Mouse (Mus musculus) layer of hippocampus, adult 2 months (tissue): ENCODE results near the gene Sytl4. TPM values are rescaled to one million over a fixed set of nuclear protein-coding genes. Genes with fewer than 3 reads are reported as not detected.
A peak's percentile ranks its signal among the peaks of the same experiment; 100 is the strongest.

Experiments used
- DNase-seq, 2 experiments: peaks; one replicate each; pipeline ENCODE4 v3.0.0; 2022; ENCODE audit warnings: low spot score in 2 of 2
- H3K27ac ChIP-seq: fragments of 200-600 bp; 2 replicates; pipeline ENCODE4 v1.8.1; 2022
- H3K4me3 ChIP-seq: fragments of 200-600 bp; 2 replicates; pipeline ENCODE4 v1.8.1; 2022; ENCODE audit warnings: mild to moderate bottlenecking
- CTCF ChIP-seq: fragments of 200-600 bp; conservative IDR thresholded peaks from 2 replicates; pipeline ENCODE4 v1.8.1; 2022; ENCODE audit warnings: antibody characterized with exemption, mild to moderate bottlenecking, moderate library complexity
- total RNA-seq, 2 experiments: library from RNA; stranded (reverse); gene quantifications; 2 replicates each; pipeline ENCODE4 v1.2.3; 2021

Sytl4 gene
- total RNA-seq, 2 experiments from 2014 or later, result 1.5 TPM

GRCm38 (mm10) chrX:133914219-133914618 is 67.4 kb downstream of the Sytl4 start:
- H3K4me3 ChIP-seq, result no peak overlapping the region
- no peak for TF ChIP-seq CTCF
- no peak overlapping the region for H3K27ac ChIP-seq
- DNase-seq, result no peak

- Histone ChIP-seq H3K4me3 (no peak overlapping the region), H3K27ac (no peak overlapping the region)
- no peak for DNase-seq
- no peak for TF ChIP-seq CTCF
These were observed 68.6 kb downstream of the Sytl4 start for GRCm38 (mm10) chrX:133913006-133913405.

GRCm38 (mm10) chrX:133911397-133912103 is 70.1 kb downstream of the Sytl4 start:
- no peak for TF ChIP-seq CTCF
- H3K27ac ChIP-seq, result no peak overlapping the region
- no peak overlapping the region for H3K4me3 ChIP-seq
- DNase-seq, result no peak

- DNase-seq, result no peak
- no peak within 1 kb of the TSS for H3K4me3 ChIP-seq
- no peak within 1 kb of the TSS for H3K27ac ChIP-seq
- no peak for TF ChIP-seq CTCF
These were observed 73.4 kb downstream of the Sytl4 start, which contains the start of gene Srpx2 for GRCm38 (mm10) chrX:133908261-133908660. Srpx2 (plus strand) TSS chrX:133908426.

GRCm38 (mm10) chrX:133898014-133898542 is 83.5 kb downstream of the Sytl4 start, which contains the start of gene Tspan6:
Tspan6 (minus strand) TSS chrX:133898429.
- Histone ChIP-seq H3K4me3 (peak within 1 kb of the TSS; percentile 66), H3K27ac (peak within 1 kb of the TSS; percentile 46; the same call in 1 of the 2 replicates)
- TF ChIP-seq CTCF, result peak; percentile 75
- DNase-seq, result peak; percentile 77 to 81

- no peak for DNase-seq
- Histone ChIP-seq H3K4me3 (no peak overlapping the region), H3K27ac (no peak overlapping the region)
- TF ChIP-seq CTCF, result no peak
These were observed 93.5 kb downstream of the Sytl4 start for GRCm38 (mm10) chrX:133888111-133888510.

GRCm38 (mm10) chrX:133887308-133887707 is 94.3 kb downstream of the Sytl4 start:
- no peak for TF ChIP-seq CTCF
- no peak for DNase-seq
- Histone ChIP-seq H3K27ac (no peak overlapping the region), H3K4me3 (no peak overlapping the region)

Other genes starting within 250 kb of the Sytl4 start
- gene Tnmd, start 130.8 kb downstream of the Sytl4 start, total RNA-seq, result not detected
- gene Tspan6, start 83.4 kb downstream of the Sytl4 start, total RNA-seq, result 10 to 100 TPM; 14.3 to 17.6 TPM
- under 1 TPM; 0.51 to 0.96 TPM for gene Srpx2, start 73.4 kb downstream of the Sytl4 start, total RNA-seq
- 100 to 1,000 TPM in 1 of 2 experiments, 10 to 100 TPM in 1; 92.6 to 104 TPM for gene Cstf2, start 77.4 kb upstream of the Sytl4 start, total RNA-seq
- 1 to 10 TPM in 1 of 2 experiments, under 1 TPM in 1; 0.54 to 1.1 TPM for gene Xkrx, start 180.3 kb upstream of the Sytl4 start, total RNA-seq
- not detected for gene Arl13a, start 205.7 kb upstream of the Sytl4 start, total RNA-seq
- under 1 TPM in 1 of 2 experiments, not detected in 1; 0.56 TPM for gene Nox1, start 240.1 kb upstream of the Sytl4 start, total RNA-seq